8 mouse cellular contexts compared by ENCODE assay signal in the genomic region with DNA sequence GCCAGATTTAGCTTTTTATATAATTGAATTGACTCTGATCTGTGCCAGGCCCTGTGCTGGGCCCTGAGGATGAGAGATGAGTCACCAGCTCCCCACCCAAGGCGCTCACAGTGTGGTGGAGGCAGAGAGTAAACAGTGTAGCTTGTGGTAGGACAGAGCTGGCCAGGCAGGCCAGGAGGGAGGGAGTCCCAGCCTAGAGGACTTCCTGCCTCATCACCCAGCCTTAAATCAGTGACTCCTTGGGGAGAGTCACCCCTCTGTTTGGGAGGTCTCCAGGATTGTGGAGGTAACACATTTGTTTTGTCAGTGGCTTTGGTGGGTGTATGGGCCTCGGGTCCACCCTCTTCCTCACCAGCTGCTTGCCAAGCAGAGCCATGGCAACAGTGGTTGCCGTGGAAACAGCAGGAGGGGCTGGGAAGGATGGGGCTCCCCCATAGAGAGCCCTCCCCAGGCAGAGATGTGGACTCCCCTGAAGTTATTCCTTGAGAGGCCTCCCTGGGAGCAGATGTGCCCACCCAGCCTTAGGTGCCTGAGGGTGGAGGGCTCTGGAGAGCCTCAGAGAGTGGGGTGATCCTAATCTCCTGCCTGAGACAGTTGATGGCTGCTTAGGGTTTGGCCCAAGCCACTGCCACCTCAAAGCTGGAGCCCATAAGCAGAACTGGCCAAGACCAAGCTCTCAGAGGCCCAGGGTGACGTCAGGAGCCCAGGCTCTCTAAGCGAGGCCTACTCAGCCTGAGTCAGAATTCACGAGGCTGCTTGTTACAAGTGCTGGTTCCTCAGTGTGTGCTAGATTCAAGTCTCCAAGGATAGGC. TPM values are rescaled to one million over a fixed set of nuclear protein-coding genes. Genes with fewer than 3 reads are reported as not detected.
DNase-seq lines count a peak whose midpoint lies in the region; ATAC-seq and TF ChIP-seq lines count a peak whose summit lies in the region.

No protein-coding gene starts in this region.

- no peaks in the 10 kb centered on the region for H3K4me1 ChIP-seq in heart, embryonic 12.5 days (replicated peaks)
- H3K4me1 ChIP-seq in heart, postnatal 0 days (ENCODE audit: control insufficient read depth, insufficient read depth), result no peaks in the 10 kb centered on the region
- no peaks in the 10 kb centered on the region for H3K4me1 ChIP-seq in lung, postnatal 0 days (ENCODE audit: insufficient read depth, low read depth, low read length)
- no peaks in the 10 kb centered on the region for H3K4me1 ChIP-seq in stomach, postnatal 0 days (replicated peaks; ENCODE audit: control insufficient read depth, insufficient read depth)

- peaks cover 39% of the 10 kb centered on the region for H3K27me3 ChIP-seq in heart, embryonic 12.5 days (replicated peaks)
- H3K27me3 ChIP-seq in heart, postnatal 0 days (ENCODE audit: control insufficient read depth, insufficient read depth, low read length), result 0 out of 2 replicates have a peak, but pooled peaks cover 3% of the 10 kb centered on the region
- H3K27me3 ChIP-seq in lung, postnatal 0 days (replicated peaks; ENCODE audit: insufficient read depth, low read length), result no peaks in the 10 kb centered on the region
- no peaks in the 10 kb centered on the region for H3K27me3 ChIP-seq in stomach, postnatal 0 days (ENCODE audit: control insufficient read depth, insufficient read depth, low read length)

- no peak for TF ChIP-seq EP300 in heart, postnatal 0 days (IDR thresholded peaks at IDR 0.05; ENCODE audit: low read depth)
- no peak for TF ChIP-seq EP300 in lung, postnatal 0 days (IDR thresholded peaks at IDR 0.05)
- TF ChIP-seq EP300 in stomach, postnatal 0 days (optimal IDR thresholded peaks at IDR 0.05), result no peak

- WGBS in heart, embryonic 12.5 days, result 74% methylated on average over 6 of the region's 6 CpGs
- WGBS in heart, postnatal 0 days, result 73% methylated on average over 6 of the region's 6 CpGs
- WGBS in lung, postnatal 0 days, result 72% methylated on average over 6 of the region's 6 CpGs
- 66% methylated on average over 6 of the region's 6 CpGs for WGBS in stomach, postnatal 0 days

- no peak for ATAC-seq in heart, embryonic 12.5 days (ENCODE audit: insufficient number of reproducible peaks, low FRiP score)
- ATAC-seq in heart, postnatal 0 days (ENCODE audit: insufficient read depth, low read depth), result 0 out of 2 replicates have a peak, but pooled peaks have one; percentile 22
- peak; percentile 81 for ATAC-seq in lung, postnatal 0 days
- ATAC-seq in stomach, postnatal 0 days (ENCODE audit: low FRiP score, low TSS enrichment), result peak; percentile 75; the same call in 1 of the 2 replicates
- ATAC-seq in monocyte, adult 5-6 weeks (replicated peaks; ENCODE audit: insufficient number of reproducible peaks, low FRiP score, low TSS enrichment, poor library complexity, severe bottlenecking), result no peak

- no peak overlapping the region for H3K4me2 ChIP-seq in heart, embryonic 12.5 days
- H3K4me2 ChIP-seq in heart, postnatal 0 days (ENCODE audit: low read depth, low read length), result no peak overlapping the region
- no peak overlapping the region for H3K4me2 ChIP-seq in lung, postnatal 0 days (replicated peaks; ENCODE audit: low read depth, low read length)
- H3K4me2 ChIP-seq in stomach, postnatal 0 days (replicated peaks; ENCODE audit: low read depth), result no peak overlapping the region

- DNase-seq in heart, adult 8-10 months (ENCODE audit: low spot score), result peak; percentile 62
- DNase-seq in cerebellum, adult 8-10 months, result peak; percentile 82
- no peak for DNase-seq in heart, postnatal 0 days (ENCODE audit: low spot score)
- peak; percentile 47 for DNase-seq in lung, postnatal 0 days (ENCODE audit: low spot score)
- DNase-seq in stomach, postnatal 0 days (ENCODE audit: low spot score), result peak; percentile 32
- no peak for DNase-seq in kidney, adult 9 months

- no peaks in the 10 kb centered on the region for H3K36me3 ChIP-seq in heart, embryonic 12.5 days
- H3K36me3 ChIP-seq in heart, postnatal 0 days (replicated peaks; ENCODE audit: control insufficient read depth, insufficient read depth, low read length), result no peaks in the 10 kb centered on the region
- no peaks in the 10 kb centered on the region for H3K36me3 ChIP-seq in lung, postnatal 0 days (ENCODE audit: insufficient read depth, low read length)
- H3K36me3 ChIP-seq in stomach, postnatal 0 days (ENCODE audit: control insufficient read depth, insufficient read depth, low read length), result no peaks in the 10 kb centered on the region

- no peak for TF ChIP-seq CTCF in heart, postnatal 0 days (IDR thresholded peaks at IDR 0.05; ENCODE audit: low read depth)
- no peak for TF ChIP-seq CTCF in lung, postnatal 0 days (IDR thresholded peaks at IDR 0.05)
- no peak for TF ChIP-seq CTCF in stomach, postnatal 0 days (IDR thresholded peaks at IDR 0.05; ENCODE audit: low read depth)

- H3K9me3 ChIP-seq in heart, embryonic 12.5 days (replicated peaks), result 0 out of 2 replicates have a peak, but pooled peaks cover 3% of the 10 kb centered on the region
- no peaks in the 10 kb centered on the region for H3K9me3 ChIP-seq in heart, postnatal 0 days (replicated peaks; ENCODE audit: control insufficient read depth, low read length)
- H3K9me3 ChIP-seq in lung, postnatal 0 days (ENCODE audit: low read length), result no peaks in the 10 kb centered on the region
- no peaks in the 10 kb centered on the region for H3K9me3 ChIP-seq in stomach, postnatal 0 days (ENCODE audit: control insufficient read depth, low read length)

- no peak overlapping the region for H3K4me3 ChIP-seq in heart, embryonic 12.5 days
- no peak overlapping the region for H3K4me3 ChIP-seq in heart, postnatal 0 days (ENCODE audit: low read depth, low read length)
- no peak overlapping the region for H3K4me3 ChIP-seq in lung, postnatal 0 days (ENCODE audit: low read depth, low read length)
- no peak overlapping the region for H3K4me3 ChIP-seq in stomach, postnatal 0 days (ENCODE audit: low read depth, low read length)

- H3K9ac ChIP-seq in heart, embryonic 12.5 days, result no peak overlapping the region
- no peak overlapping the region for H3K9ac ChIP-seq in heart, postnatal 0 days (replicated peaks; ENCODE audit: low read depth, low read length)
- no peak overlapping the region for H3K9ac ChIP-seq in lung, postnatal 0 days (replicated peaks; ENCODE audit: low read depth)
- H3K9ac ChIP-seq in stomach, postnatal 0 days (ENCODE audit: low read length), result no peak overlapping the region

- no peak overlapping the region for H3K27ac ChIP-seq in heart, embryonic 12.5 days (ENCODE audit: poor library complexity, severe bottlenecking)
- no peak overlapping the region for H3K27ac ChIP-seq in heart, postnatal 0 days (ENCODE audit: low read depth)
- no peak overlapping the region for H3K27ac ChIP-seq in lung, postnatal 0 days (ENCODE audit: low read length)
- peak overlapping the region; percentile 41 for H3K27ac ChIP-seq in stomach, postnatal 0 days (replicated peaks)

RNA-seq across cellular contexts. Expression of a gene that starts 9.4 kb away (rescaled TPM):
- total RNA-seq in heart, adult 8-10 months (2022), result 10 to 100 TPM; 25.8 to 34.9 (median 28.0) TPM
- 40.5 and 42.2 TPM in 2 replicates for polyA plus RNA-seq in heart, embryonic 12.5 days (2016; fragmentation: Nextera tagmentation; extraction: Ambion mirVana)
- 61.9 and 79.9 TPM in 2 replicates for total RNA-seq in heart, postnatal 0 days (2014; rRNA removed; ENCODE audit: low replicate concordance)
- polyA plus RNA-seq in heart, postnatal 0 days (2015; fragmentation: Nextera tagmentation; extraction: Ambion mirVana), result 17.6 and 18.5 TPM in 2 replicates
- polyA plus RNA-seq in lung, postnatal 0 days (2015; fragmentation: Nextera tagmentation; extraction: Ambion mirVana), result 20.1 and 20.4 TPM in 2 replicates
- polyA plus RNA-seq in stomach, postnatal 0 days (2015; fragmentation: Nextera tagmentation; extraction: Ambion mirVana), result 14.0 and 16.1 TPM in 2 replicates
- total RNA-seq in monocyte, adult 5-6 weeks (2017), result 47.7 to 111 TPM (median 96.8 TPM) in 3 replicates

RNA-seq across cellular contexts. Expression of a gene that starts 10.4 kb away (rescaled TPM):
- 1 to 10 TPM; 3.5 to 7.5 (median 4.6) TPM for total RNA-seq in heart, adult 8-10 months (2022)
- 6.2 and 7.6 TPM in 2 replicates for polyA plus RNA-seq in heart, embryonic 12.5 days (2016; fragmentation: Nextera tagmentation; extraction: Ambion mirVana)
- total RNA-seq in heart, postnatal 0 days (2014; rRNA removed; ENCODE audit: low replicate concordance), result 3.4 and 10.3 TPM in 2 replicates
- polyA plus RNA-seq in heart, postnatal 0 days (2015; fragmentation: Nextera tagmentation; extraction: Ambion mirVana), result 1.5 and 1.6 TPM in 2 replicates
- polyA plus RNA-seq in lung, postnatal 0 days (2015; fragmentation: Nextera tagmentation; extraction: Ambion mirVana), result 5.0 and 5.1 TPM in 2 replicates
- 5.6 and 6.2 TPM in 2 replicates for polyA plus RNA-seq in stomach, postnatal 0 days (2015; fragmentation: Nextera tagmentation; extraction: Ambion mirVana)
- not detected in 3 replicates for total RNA-seq in monocyte, adult 5-6 weeks (2017)

RNA-seq across cellular contexts. Expression of a gene that starts 39.0 kb away (rescaled TPM):
- total RNA-seq in heart, adult 8-10 months (2022), result 10 to 100 TPM; 43.8 to 49.1 (median 45.3) TPM
- 48.2 and 48.9 TPM in 2 replicates for polyA plus RNA-seq in heart, embryonic 12.5 days (2016; fragmentation: Nextera tagmentation; extraction: Ambion mirVana)
- total RNA-seq in heart, postnatal 0 days (2014; rRNA removed; ENCODE audit: low replicate concordance), result 159 and 195 TPM in 2 replicates
- polyA plus RNA-seq in heart, postnatal 0 days (2015; fragmentation: Nextera tagmentation; extraction: Ambion mirVana), result 77.0 and 84.9 TPM in 2 replicates
- polyA plus RNA-seq in lung, postnatal 0 days (2015; fragmentation: Nextera tagmentation; extraction: Ambion mirVana), result 73.4 and 78.1 TPM in 2 replicates
- 85.0 and 90.1 TPM in 2 replicates for polyA plus RNA-seq in stomach, postnatal 0 days (2015; fragmentation: Nextera tagmentation; extraction: Ambion mirVana)
- total RNA-seq in monocyte, adult 5-6 weeks (2017), result 9.7 to 24.0 TPM (median 21.3 TPM) in 3 replicates

RNA-seq across cellular contexts. Expression of a gene that starts 45.3 kb away (rescaled TPM):
- 1 to 10 TPM; 3.7 to 7.2 (median 6.4) TPM for total RNA-seq in heart, adult 8-10 months (2022)
- 0.14 and 0.38 TPM in 2 replicates for polyA plus RNA-seq in heart, embryonic 12.5 days (2016; fragmentation: Nextera tagmentation; extraction: Ambion mirVana)
- total RNA-seq in heart, postnatal 0 days (2014; rRNA removed; ENCODE audit: low replicate concordance), result 1.1 and 6.0 TPM in 2 replicates
- polyA plus RNA-seq in heart, postnatal 0 days (2015; fragmentation: Nextera tagmentation; extraction: Ambion mirVana), result 1.8 and 2.0 TPM in 2 replicates
- polyA plus RNA-seq in lung, postnatal 0 days (2015; fragmentation: Nextera tagmentation; extraction: Ambion mirVana), result 223 and 355 TPM in 2 replicates
- 1.8 TPM in 2 replicates for polyA plus RNA-seq in stomach, postnatal 0 days (2015; fragmentation: Nextera tagmentation; extraction: Ambion mirVana)
- 1.6 TPM in 1 of 3 replicates, not detected in the others for total RNA-seq in monocyte, adult 5-6 weeks (2017)

RNA-seq across cellular contexts. Expression of a gene that starts 53.0 kb away (rescaled TPM):
- total RNA-seq in heart, adult 8-10 months (2022), result 10 to 100 TPM; 58.8 to 71.3 (median 63.6) TPM
- 39.9 and 44.9 TPM in 2 replicates for polyA plus RNA-seq in heart, embryonic 12.5 days (2016; fragmentation: Nextera tagmentation; extraction: Ambion mirVana)
- 33.9 and 46.7 TPM in 2 replicates for total RNA-seq in heart, postnatal 0 days (2014; rRNA removed; ENCODE audit: low replicate concordance)
- polyA plus RNA-seq in heart, postnatal 0 days (2015; fragmentation: Nextera tagmentation; extraction: Ambion mirVana), result 62.6 and 65.4 TPM in 2 replicates
- 21.8 and 22.9 TPM in 2 replicates for polyA plus RNA-seq in lung, postnatal 0 days (2015; fragmentation: Nextera tagmentation; extraction: Ambion mirVana)
- 31.6 and 33.0 TPM in 2 replicates for polyA plus RNA-seq in stomach, postnatal 0 days (2015; fragmentation: Nextera tagmentation; extraction: Ambion mirVana)
- total RNA-seq in monocyte, adult 5-6 weeks (2017), result 2.2 to 7.0 TPM (median 3.6 TPM) in 3 replicates

Comparison
In these comparisons a context has a peak if more than half of its experiments do, and no peak if none do; other contexts are left out.
1. DNase-seq: peak in heart, adult 8-10 months (single experiment), cerebellum, adult 8-10 months (single experiment), lung, postnatal 0 days (single experiment) and stomach, postnatal 0 days (single experiment); none in heart, postnatal 0 days (single experiment) and kidney, adult 9 months (single experiment).
2. ATAC-seq: peak in heart, postnatal 0 days (single experiment), lung, postnatal 0 days (single experiment) and stomach, postnatal 0 days (single experiment); none in heart, embryonic 12.5 days (single experiment) and monocyte, adult 5-6 weeks (single experiment).